Mouse (Mus musculus): ENCODE measurements around the gene Fbxw4. TPM values are rescaled to one million over a fixed set of nuclear protein-coding genes. Genes with fewer than 3 reads are reported as not detected.

The Fbxw4 gene
- polyA plus RNA-seq, 1 experiment from 2014 or later, result 5.0 TPM

DNA sequence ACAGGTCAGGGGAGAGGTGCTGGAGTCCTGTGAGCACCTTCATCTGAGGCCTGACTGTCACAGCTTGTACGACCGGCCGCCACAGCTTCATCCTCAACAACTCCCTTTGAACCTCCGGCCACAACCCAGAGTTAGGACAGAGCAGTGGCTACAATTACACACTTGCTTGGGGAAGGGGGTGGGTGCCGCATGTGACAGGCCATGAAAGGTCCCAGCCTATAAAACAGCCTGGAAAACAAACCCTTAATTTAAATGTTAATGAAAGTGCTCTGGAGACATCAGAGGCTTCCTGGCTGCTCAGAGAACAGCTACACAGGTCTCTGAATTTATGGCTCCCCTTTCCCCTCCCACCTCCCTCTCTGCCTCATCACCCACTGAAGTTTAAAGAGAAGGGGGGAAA is 38.0 kb downstream of the Fbxw4 start:
- Histone ChIP-seq H3K27me3 (no peaks in the 10 kb centered on the region), H3K9me3 (no peaks in the 10 kb centered on the region), H3K9ac (replicated peaks) (no peak overlapping the region), H3K4me2 (replicated peaks) (no peak overlapping the region), H3K36me3 (no peaks in the 10 kb centered on the region; the same call in 1 of the 2 replicates), H3K27ac (replicated peaks) (no peak overlapping the region), H3K4me1 (peaks cover 1% of the 10 kb centered on the region; the same call in 1 of the 2 replicates), H3K4me3 (no peak overlapping the region)
- no peak for ATAC-seq (replicated peaks)
- WGBS, result 36% methylated on average over 5 of the region's 5 CpGs

DNA sequence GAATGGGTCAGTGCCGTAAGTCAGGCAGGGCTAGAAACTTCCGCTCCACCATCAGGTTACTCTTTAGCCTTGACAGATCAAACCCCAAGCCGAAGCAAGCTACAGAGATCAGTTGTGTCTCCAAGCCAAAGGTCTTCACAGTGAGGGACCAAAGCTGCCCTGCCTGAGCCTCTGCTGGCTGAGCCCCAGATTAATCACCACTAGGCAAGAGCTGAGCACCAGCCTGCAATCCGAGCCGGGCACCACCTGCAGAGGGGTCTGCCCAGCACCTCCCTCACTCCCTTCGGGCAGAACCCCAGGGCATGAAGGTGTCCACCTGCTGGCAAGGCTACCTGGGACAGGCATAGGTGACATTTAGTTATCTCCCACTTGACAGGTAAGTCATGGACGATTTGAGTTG is 39.1 kb downstream of the Fbxw4 start:
- Histone ChIP-seq H3K4me1 (peaks cover 12% of the 10 kb centered on the region), H3K36me3 (no peaks in the 10 kb centered on the region; the same call in 1 of the 2 replicates), H3K27me3 (no peaks in the 10 kb centered on the region), H3K9ac (replicated peaks) (no peak overlapping the region), H3K4me3 (no peak overlapping the region), H3K4me2 (replicated peaks) (no peak overlapping the region), H3K9me3 (no peaks in the 10 kb centered on the region), H3K27ac (replicated peaks) (no peak overlapping the region)
- no peak for ATAC-seq (replicated peaks)
- 58% methylated on average over 7 of the region's 7 CpGs for WGBS

DNA sequence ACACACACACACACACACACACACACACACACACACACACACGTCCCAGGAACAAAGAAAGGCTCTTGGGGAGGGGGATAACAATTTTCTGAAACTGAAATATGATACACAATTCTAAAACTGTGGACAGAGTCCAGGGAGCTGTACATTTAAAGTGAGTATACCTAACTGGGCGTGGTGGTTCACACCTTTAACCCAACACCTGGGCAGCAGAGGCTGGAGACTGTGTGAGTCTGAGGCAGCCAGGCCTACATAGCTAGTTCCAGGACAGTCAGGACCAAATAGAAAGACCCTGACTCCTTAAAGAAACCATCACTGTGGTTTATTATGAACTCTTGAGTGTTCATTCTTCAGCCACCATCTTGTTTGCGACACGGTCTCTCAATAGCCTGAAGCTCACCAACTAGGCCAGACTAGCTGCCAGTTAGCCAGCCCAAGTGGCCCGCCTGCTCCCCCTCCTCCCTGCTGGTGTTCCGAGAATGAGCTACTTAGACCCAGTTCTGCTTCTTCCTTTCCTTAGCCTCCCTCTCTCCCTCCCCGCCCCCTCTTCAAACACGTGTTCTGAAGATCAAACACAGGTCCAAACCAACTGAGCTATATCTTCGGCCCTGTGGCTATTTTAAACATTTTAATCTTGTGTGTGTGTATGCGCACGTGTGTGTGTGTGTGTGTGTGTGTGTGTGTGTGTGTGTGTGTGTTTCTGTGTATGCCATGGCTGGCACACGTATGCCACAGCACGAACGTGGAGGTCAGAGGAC is 40.2 kb downstream of the Fbxw4 start:
- Histone ChIP-seq H3K27ac (replicated peaks) (no peak overlapping the region), H3K9ac (replicated peaks) (no peak overlapping the region), H3K36me3 (no peaks in the 10 kb centered on the region; the same call in 1 of the 2 replicates), H3K4me2 (replicated peaks) (no peak overlapping the region), H3K4me3 (no peak overlapping the region), H3K9me3 (no peaks in the 10 kb centered on the region), H3K4me1 (peaks cover 23% of the 10 kb centered on the region), H3K27me3 (no peaks in the 10 kb centered on the region)
- 88% methylated on average over 14 of the region's 14 CpGs for WGBS
- ATAC-seq (replicated peaks), result no peak

DNA sequence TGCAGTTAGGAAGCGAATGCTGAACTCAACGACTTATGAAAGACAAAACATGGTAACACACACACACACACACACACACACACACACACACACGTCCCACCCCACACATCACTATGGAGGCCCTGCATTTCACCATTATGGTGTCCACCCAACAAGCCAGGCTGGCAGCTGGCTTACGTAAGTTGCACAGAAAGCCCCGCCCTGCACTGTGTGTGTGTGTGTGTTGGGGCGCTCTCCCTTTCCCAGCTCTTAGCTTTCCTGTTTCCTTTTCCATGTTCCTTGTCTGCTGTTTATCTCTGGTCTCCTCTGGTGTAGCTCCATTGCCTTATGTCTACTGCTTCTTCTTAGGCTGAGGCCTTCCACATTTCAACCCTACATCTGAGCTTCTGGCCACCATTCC is 41.9 kb downstream of the Fbxw4 start:
- H3K4me3 ChIP-seq, result no peak overlapping the region

DNA sequence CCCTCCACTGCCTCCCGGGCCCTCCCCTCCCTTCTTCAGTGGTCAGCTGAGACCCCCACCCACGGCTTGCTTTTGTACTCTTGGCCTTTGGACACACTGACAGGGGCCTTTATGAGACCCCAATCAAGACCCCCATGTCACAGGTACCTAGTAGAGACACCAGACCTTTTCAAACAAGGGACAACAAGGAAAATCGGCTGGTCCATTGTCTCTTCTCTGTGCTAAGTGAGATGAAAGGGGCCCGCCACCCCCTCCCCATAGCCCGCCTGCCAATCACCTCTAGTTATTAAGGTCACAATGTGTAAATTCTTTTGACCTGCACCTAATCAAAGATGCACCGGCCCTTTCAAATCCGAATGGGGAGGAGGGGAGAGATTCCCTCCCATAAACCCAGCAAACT is 43.4 kb downstream of the Fbxw4 start:
- peaks cover 31% of the 10 kb centered on the region for H3K4me1 ChIP-seq
- 12% methylated on average over 7 of the region's 7 CpGs for WGBS
- no peak for ATAC-seq (replicated peaks)
- H3K27ac ChIP-seq (replicated peaks), result no peak overlapping the region
- no peak overlapping the region for H3K9ac ChIP-seq (replicated peaks)
- no peak overlapping the region for H3K4me3 ChIP-seq
- no peaks in the 10 kb centered on the region; the same call in 1 of the 2 replicates for H3K27me3 ChIP-seq
- H3K9me3 ChIP-seq, result no peaks in the 10 kb centered on the region
- H3K4me2 ChIP-seq (replicated peaks), result no peak overlapping the region
- no peaks in the 10 kb centered on the region for H3K36me3 ChIP-seq

More for the DNA sequence above, 41.9 kb downstream of the Fbxw4 start:
- Histone ChIP-seq H3K36me3 (no peaks in the 10 kb centered on the region), H3K9ac (replicated peaks) (no peak overlapping the region), H3K4me1 (peaks cover 31% of the 10 kb centered on the region), H3K27ac (replicated peaks) (no peak overlapping the region), H3K27me3 (no peaks in the 10 kb centered on the region), H3K4me2 (replicated peaks) (no peak overlapping the region), H3K9me3 (no peaks in the 10 kb centered on the region)
- whole genome bisulfite sequencing, result 89% methylated on average over 6 of the region's 6 CpGs
- ATAC-seq (replicated peaks), result no peak

DNA sequence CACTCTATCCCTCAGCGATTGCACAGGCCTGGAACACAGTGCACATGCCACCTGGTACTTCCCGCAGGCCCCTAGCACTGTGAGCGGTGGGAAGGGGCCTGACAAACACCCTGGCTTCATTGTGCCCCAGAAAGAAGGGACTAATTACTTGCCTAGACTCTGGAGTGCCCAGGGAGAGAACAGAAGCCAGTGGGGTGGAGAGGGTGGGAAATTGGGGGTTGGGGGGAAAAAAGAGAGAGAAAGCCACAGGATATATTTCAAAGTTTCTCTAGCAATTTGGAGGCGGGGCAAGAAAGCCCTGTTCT is 43.9 kb downstream of the Fbxw4 start:
- no peak overlapping the region for H3K27ac ChIP-seq (replicated peaks)
- H3K4me3 ChIP-seq, result no peak overlapping the region
- peak; percentile 29; the same call in 1 of the 2 replicates for ATAC-seq (replicated peaks)
- H3K27me3 ChIP-seq, result no peaks in the 10 kb centered on the region; the same call in 1 of the 2 replicates
- no peaks in the 10 kb centered on the region for H3K36me3 ChIP-seq
- no peak overlapping the region for H3K9ac ChIP-seq (replicated peaks)
- no peak overlapping the region for H3K4me2 ChIP-seq (replicated peaks)
- no peaks in the 10 kb centered on the region for H3K9me3 ChIP-seq
- WGBS, result 18% methylated on average over 4 of the region's 4 CpGs
- H3K4me1 ChIP-seq, result peaks cover 31% of the 10 kb centered on the region

DNA sequence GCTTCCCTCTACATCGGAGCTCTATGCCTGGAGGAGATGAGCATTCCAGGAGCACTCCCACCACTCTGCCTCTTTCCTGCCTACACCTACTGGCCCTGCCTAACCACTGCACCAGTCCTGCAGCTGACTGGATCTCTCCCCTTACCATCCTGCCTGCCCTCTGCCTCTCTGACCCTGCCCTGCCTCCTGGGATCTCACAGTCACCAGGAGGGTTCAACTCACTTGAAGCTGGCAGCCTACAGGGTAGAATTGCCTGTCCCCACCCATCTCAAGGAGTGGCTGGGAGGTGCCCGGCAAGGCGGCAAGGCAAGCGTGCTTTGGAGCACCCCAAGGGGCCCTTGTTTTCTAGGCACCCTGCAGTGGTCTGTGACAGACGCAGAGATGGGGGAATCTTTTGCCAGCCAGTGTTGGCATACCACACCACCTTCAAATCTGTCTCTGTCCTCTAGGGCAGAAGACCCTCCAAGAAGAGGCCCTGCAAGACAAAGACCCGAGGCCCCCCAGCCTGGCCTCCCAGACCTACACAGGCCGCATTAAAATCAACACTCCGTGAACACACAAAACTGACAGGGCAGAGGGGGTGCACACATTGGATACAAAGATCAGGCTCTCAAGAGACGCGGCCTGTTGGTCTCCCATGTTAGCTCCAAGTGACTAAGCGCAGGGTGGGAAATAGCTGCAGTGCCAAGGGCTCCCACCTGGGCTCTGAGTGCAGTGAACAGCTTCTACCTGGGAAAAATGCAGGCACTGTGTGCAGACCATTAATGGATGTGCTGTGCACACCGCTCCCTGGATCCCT is 44.5 kb downstream of the Fbxw4 start:
- peak; percentile 23; the same call in 1 of the 2 replicates for ATAC-seq (replicated peaks)

DNA sequence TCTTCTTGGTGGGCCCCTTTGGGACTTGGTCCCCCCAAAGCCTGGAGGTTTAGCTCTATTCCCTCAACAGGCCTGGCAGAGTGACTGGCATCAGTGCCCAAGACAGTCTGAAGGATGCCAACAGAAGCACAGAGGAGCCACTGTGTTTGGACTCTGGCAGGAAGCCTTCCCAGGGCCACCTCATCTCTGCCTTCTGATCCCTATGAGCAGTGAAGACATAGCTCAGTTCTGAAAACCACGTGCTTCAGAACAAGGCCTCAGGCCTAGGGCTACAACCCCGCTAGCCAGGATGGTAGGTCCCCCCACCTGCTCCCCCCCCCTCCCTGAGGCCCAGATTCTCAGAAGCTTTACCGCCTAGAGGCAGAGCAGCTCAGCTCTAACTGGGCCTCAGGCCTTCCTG is 45.2 kb downstream of the Fbxw4 start:
- no peaks in the 10 kb centered on the region for H3K9me3 ChIP-seq
- H3K4me2 ChIP-seq (replicated peaks), result no peak overlapping the region
- no peak overlapping the region for H3K4me3 ChIP-seq
- H3K4me1 ChIP-seq, result peaks cover 31% of the 10 kb centered on the region
- H3K27ac ChIP-seq (replicated peaks), result no peak overlapping the region
- H3K36me3 ChIP-seq, result no peaks in the 10 kb centered on the region
- no peak overlapping the region for H3K9ac ChIP-seq (replicated peaks)
- 41% methylated on average over 3 of the region's 3 CpGs for WGBS
- peaks cover 11% of the 10 kb centered on the region; the same call in 1 of the 2 replicates for H3K27me3 ChIP-seq
- ATAC-seq (replicated peaks), result peak; percentile 55

More for the DNA sequence above, 44.5 kb downstream of the Fbxw4 start:
- no peak overlapping the region for H3K9ac ChIP-seq (replicated peaks)
- no peak overlapping the region for H3K4me2 ChIP-seq (replicated peaks)
- H3K9me3 ChIP-seq, result no peaks in the 10 kb centered on the region
- peaks cover 31% of the 10 kb centered on the region for H3K4me1 ChIP-seq
- H3K4me3 ChIP-seq, result no peak overlapping the region
- no peak overlapping the region for H3K27ac ChIP-seq (replicated peaks)
- 30% methylated on average over 12 of the region's 12 CpGs for WGBS
- no peaks in the 10 kb centered on the region for H3K36me3 ChIP-seq
- peaks cover 5% of the 10 kb centered on the region; the same call in 1 of the 2 replicates for H3K27me3 ChIP-seq

DNA sequence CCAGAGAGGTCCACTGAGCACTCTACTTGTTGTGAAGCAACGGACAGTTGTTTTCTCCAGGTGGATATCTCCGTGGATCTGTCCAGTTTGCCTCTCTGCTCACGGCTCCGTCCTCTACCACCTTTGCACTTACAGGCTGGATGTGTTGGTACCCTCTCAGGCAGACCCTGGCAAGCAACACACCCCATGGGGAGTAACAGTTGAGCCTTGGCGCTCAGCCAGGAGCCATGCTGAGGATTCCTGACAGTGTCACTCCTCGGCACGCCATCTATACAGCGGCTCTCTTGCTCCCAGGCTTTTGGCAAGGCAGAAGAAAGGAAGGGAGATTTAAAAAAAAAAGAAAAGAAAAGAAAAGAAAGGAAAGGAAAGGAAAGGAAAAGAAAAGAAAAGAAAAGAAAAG is 45.7 kb downstream of the Fbxw4 start:
- no peaks in the 10 kb centered on the region for H3K9me3 ChIP-seq
- no peak overlapping the region for H3K27ac ChIP-seq (replicated peaks)
- no peak overlapping the region for H3K4me3 ChIP-seq
- H3K36me3 ChIP-seq, result no peaks in the 10 kb centered on the region
- ATAC-seq (replicated peaks), result no peak
- H3K27me3 ChIP-seq, result peaks cover 11% of the 10 kb centered on the region; the same call in 1 of the 2 replicates
- H3K9ac ChIP-seq (replicated peaks), result no peak overlapping the region
- WGBS, result 41% methylated on average over 8 of the region's 8 CpGs
- H3K4me2 ChIP-seq (replicated peaks), result no peak overlapping the region
- peaks cover 31% of the 10 kb centered on the region for H3K4me1 ChIP-seq

DNA sequence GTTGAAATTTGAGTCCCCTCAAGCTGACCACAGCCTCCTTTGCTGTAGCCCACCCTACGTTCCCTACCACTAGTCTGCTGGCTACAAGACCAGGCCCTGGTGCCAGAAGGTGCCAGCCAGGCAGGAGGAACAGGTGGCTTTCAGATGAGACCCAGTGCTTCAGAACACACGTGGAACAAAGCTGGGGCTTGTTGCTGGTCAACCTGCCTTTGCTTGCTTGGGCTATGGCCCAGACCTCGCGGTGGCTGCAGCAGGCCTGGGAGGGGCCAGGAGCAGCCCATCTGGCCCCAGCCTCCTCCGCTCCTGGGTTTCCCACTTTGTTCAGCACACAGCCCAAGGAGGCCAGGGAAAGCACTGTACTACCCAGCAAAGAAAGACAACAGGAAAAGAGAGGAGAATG is 49.3 kb downstream of the Fbxw4 start:
- Histone ChIP-seq H3K4me2 (replicated peaks) (no peak overlapping the region), H3K36me3 (no peaks in the 10 kb centered on the region), H3K4me1 (peaks cover 32% of the 10 kb centered on the region), H3K27ac (replicated peaks) (no peak overlapping the region), H3K9me3 (no peaks in the 10 kb centered on the region), H3K27me3 (peaks cover 19% of the 10 kb centered on the region; the same call in 1 of the 2 replicates), H3K9ac (replicated peaks) (no peak overlapping the region), H3K4me3 (no peak overlapping the region)
- WGBS, result 83% methylated on average over 5 of the region's 5 CpGs
- ATAC-seq (replicated peaks), result no peak

DNA sequence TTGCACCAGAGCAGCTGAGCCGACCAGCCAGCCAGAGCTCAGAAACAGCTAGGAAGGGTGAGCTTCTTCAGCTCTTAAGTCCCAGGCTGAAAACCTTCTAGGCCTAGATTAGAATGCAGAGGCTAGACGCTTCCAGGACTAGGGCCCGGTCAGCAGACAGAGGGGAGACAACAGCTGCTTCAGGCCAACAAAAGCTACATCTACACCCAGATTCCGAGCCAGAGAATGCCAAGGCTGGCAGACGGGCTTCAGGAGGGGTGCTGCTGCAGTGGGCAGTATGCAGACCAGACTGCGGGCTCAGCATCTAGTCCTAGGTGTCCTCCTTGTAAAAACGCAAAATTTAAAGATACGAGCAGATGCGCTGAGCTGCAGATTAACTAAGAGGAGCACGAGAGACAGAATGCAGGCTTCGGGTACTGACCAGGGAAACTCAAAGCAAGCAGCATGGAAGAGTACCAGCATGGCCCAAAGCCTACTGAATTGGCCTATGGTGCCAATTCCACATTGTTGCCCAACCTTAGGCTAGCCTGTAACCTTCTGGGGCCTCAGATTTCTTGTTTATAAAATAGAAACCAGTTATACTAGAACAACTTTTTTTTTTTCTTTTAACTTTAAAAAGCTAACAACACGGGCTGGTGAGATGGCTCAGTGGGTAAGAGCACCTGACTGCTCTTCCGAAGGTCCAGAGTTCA is 51.3 kb downstream of the Fbxw4 start:
- H3K27me3 ChIP-seq, result peaks cover 37% of the 10 kb centered on the region
- H3K9me3 ChIP-seq, result no peaks in the 10 kb centered on the region

DNA sequence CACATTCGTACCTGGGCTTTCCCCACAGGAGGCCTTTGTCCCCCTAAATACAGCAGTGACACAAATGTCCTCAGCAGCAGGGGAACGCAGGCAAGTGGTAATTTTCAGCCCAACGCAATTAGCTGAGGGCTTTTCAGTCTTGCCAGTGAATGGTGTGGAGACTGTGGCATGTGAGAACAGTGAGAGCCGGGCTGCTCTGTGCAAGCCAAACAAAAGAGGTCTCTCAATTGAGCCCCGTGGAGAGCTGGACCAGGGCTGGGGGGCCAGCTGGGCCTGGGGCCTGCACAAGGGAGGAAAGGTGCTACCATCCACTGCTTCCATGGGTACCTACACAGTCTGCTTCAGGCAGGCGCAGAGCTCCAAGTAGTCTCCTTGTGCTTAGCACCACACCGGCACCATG is 52.6 kb downstream of the Fbxw4 start:
- no peak overlapping the region for H3K27ac ChIP-seq (replicated peaks)
- peak; percentile 60 for ATAC-seq (replicated peaks)
- no peaks in the 10 kb centered on the region for H3K36me3 ChIP-seq
- H3K27me3 ChIP-seq, result peaks cover 45% of the 10 kb centered on the region
- no peaks in the 10 kb centered on the region for H3K9me3 ChIP-seq
- peaks cover 15% of the 10 kb centered on the region for H3K4me1 ChIP-seq
- 5% methylated on average over 7 of the region's 7 CpGs for WGBS
- no peak overlapping the region for H3K4me2 ChIP-seq (replicated peaks)
- no peak overlapping the region for H3K9ac ChIP-seq (replicated peaks)
- H3K4me3 ChIP-seq, result no peak overlapping the region

More for the DNA sequence above, 51.3 kb downstream of the Fbxw4 start:
- Histone ChIP-seq H3K4me3 (no peak overlapping the region), H3K9ac (replicated peaks) (no peak overlapping the region), H3K36me3 (no peaks in the 10 kb centered on the region), H3K4me2 (replicated peaks) (no peak overlapping the region), H3K4me1 (peaks cover 15% of the 10 kb centered on the region), H3K27ac (replicated peaks) (no peak overlapping the region)
- 81% methylated on average over 13 of the region's 13 CpGs for WGBS
- ATAC-seq (replicated peaks), result no peak
